Mouse (Mus musculus): Measurements from ENCODE around the gene Emd.
"Not testable (repeated sequence)": the region's sequence is repeated elsewhere in the genome, so short reads cannot be mapped to it uniquely, and the experiment has no call there.

The Emd gene

DNA sequence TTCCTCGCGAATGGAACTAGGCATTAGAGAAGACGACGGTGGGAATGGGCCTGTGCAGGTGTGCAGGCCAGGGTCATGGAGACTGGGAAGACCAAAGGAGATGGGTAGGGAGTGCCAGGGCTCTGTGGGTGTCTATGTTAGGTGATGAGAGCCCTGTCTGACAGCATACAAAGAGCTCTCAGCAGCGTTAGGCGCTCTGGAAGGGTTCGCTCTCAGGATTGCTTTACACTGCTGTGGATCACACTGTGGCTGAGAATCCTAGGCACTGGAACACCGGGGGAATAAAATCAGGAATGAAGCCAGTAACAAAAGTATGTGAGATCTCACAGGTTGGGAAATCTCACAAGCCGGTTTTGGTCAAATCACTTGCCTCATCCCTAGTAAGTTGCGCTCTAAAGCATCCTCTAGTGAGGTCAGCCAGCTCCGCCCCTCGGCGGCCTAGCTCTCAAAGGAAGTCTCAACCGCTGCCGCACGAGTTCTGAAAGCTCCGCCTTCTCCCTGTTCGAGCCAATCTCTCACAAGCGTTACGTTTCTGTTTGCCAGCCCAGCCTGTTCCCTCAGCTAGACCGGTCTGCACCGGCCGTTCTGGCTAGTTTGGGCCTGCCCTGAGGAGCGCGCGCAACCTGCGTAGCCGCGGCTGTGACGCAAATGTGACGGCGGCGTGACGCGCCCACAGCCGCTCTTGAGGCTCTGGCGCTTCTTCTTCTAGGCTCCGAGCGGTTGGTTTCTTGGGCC, at the start of gene Emd:
Gene Emd, plus strand, starts transcription at position 535 of the 735 bp plus-strand sequence.
- DNase-seq (ENCODE audit: low spot score in 2 of 2) = peak; percentile 83 to 92

DNA sequence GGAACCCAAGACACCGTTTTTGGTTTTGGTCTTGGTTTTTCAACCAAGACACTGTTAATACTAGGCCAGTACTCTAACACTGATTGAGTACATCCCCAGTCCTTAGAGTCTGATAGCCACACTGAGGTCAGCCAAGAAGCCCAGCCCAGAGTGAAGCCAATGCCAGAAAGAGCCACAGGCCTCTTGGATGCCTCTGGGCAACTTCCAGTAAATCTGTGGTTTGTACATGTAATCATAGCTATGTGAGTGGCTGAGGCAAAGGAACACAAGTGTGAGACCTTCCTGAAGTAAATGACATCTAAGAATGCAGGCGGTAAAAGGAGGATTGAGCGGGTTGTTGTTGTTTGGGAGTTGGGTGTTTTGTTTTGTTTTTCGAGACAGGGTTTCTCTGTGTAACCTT, 36.0 kb upstream of the Emd start:
- no peak for DNase-seq (ENCODE audit: low spot score in 2 of 2)

DNA sequence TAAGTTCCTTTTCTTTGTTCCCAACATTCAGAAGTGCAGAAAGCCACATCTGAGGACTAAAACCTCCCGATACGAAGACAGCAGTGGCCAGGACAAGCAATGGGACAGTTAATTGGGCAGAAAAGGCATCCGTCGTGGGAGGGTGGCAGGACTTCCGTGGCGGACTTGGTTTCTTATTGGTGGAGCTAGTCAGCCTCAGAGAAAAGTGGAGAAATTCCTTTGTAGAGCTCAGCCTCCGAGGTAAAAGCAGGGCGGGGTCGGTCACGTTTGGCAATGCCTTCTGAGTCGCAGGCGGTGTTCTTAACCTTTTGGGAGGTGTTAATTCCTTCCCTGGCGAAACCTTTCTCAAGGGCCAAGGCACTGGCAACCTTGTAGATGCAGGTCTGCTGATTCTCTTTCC, 35.0 kb upstream of the Emd start:
- no peak for DNase-seq (ENCODE audit: low spot score in 2 of 2)

- DNase-seq (ENCODE audit: low spot score in 2 of 2) = not testable (repeated sequence)
Observed at GRCm38 (mm10) chrX:74220099-74220498, 34.4 kb upstream of the Emd start.

- no peak for DNase-seq (ENCODE audit: low spot score in 2 of 2)
Observed at GRCm38 (mm10) chrX:74230038-74230437, 24.4 kb upstream of the Emd start.

DNA sequence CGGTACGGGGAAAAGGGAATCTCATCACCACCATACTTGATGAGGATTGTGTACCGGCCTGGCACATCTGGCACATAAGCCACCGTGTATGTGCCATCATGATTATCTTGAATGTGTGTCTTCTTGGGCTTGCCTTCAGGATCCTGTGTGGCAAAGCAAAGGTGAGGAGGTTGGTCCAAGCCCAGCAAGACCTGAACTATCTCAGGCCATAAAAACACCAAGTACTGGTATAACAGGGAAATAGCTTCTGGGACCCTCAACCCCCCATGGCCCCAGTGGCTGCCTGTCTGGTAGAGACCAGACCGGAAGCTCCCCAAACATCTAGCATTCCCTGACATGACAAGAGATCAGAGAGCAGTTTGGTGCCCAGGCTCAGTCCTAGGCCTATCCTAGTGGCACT, 21.3 kb upstream of the Emd start:
- DNase-seq (ENCODE audit: low spot score in 2 of 2) = no peak

- DNase-seq (ENCODE audit: low spot score in 2 of 2) = no peak
Observed at GRCm38 (mm10) chrX:74240332-74240731, 14.2 kb upstream of the Emd start.

DNA sequence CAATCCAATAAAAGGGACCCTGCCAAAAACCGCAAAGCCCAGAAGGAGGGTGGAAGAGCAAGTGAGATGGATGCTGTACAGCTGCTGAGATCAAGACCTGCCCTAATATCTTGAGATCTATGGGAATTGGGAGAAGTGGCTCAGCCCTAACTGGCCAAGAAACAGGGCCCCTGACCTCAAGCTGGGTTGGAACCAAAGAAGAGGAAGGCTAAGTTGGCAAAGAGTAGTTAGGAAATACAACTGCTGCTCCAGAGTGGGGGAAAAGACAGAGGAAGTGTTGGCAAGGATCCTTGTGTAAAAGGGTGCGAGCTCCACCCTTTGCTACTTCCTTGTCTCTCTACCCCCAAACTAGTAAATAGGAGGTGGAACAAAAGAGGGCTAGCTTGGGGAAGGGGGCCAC, 11.1 kb upstream of the Emd start:
- DNase-seq (ENCODE audit: low spot score in 2 of 2) = no peak

DNA sequence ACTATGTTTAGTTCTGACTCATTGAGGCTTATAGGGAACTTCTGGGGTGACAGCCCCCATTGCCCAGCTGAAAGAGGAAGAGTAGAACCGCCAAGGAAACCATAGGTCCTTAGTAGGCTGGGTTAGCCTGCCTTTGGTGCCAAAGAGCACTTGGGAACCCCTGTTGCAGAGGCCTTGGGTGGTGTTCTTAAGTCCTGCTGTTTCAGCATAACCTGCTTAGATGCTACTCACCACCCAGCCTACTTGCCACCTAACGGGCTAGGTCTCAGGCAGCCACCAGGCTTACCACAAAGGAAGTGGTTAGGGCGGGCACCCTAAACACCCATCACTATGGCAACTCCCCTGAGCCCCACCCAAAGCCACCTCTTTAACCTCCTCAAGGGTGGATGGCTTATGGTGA, 10.7 kb upstream of the Emd start:
- no peak for DNase-seq (ENCODE audit: low spot score in 2 of 2)

DNA sequence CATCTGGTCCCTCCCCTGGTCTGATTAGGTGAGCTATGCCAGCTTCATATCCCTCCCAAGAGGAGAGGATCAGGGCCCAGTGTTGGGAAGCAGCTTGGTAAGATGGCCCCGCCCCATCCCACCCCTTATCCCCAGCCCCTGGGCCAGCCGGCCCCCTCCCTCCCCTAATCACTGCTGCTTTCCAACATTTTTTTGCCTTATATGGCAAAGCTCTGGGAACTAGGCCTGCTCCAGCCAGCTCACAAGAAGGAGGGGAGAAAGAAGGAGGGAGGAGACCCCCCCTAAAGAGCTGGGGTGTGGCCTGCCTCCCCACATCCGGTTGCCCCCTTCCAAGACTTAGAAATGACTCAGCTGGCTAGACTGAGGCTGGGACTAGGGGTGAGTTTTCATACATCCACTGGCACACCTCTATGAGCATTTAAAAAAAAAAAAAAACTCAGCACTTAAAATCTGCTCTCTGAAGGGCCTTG, 9.8 kb upstream of the Emd start:
- DNase-seq (ENCODE audit: low spot score in 2 of 2) = no peak

DNA sequence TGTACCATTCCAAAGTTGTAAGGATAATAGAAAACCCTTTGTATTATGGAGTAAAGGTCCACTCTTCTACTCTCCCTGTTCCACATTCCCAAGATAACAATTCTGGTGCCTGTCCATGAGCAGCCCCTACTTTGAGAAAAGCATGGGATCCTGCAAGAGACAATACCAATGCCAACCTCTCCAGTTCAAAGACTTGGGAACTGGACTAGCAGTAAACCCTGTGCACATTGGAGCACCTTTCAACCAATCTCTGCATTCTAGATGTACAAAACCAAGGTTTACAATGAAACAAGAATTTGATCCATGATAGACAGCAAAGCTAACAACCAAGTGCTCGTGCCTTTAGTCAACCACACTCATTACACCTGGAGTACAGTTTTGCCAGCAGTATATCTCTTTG, 9.4 kb upstream of the Emd start:
- DNase-seq (ENCODE audit: low spot score in 2 of 2) = no peak

GRCm38 (mm10) chrX:74245687-74246086, 8.8 kb upstream of the Emd start:
- DNase-seq (ENCODE audit: low spot score in 2 of 2) = peak; percentile 55 to 61

DNA sequence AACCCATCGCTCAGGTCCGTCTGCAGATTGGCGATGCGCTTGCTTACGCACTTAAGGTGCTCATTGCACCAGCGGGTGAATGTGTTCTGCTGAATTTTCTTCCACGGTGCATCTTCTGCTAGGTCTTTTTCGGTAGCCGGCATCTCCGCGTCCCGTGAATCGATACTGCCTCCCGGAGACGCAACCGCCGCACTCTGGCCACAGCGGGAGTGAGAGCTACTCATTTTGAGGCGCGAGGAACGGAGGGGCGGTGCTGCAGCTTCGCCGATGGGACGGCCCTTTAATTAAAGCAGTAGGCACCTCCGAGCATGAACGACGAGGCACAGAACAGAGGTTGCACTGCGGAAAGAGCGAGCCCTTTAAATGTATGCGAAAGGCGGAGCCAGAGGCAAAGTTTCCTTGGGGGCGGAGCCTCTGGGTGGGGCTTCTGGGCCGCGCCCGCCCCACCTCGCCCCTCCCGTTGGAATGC, 8.2 kb upstream of the Emd start:
- peak; percentile 76 to 89 for DNase-seq (ENCODE audit: low spot score in 2 of 2)

- DNase-seq (ENCODE audit: low spot score in 2 of 2) = no peak
Observed at GRCm38 (mm10) chrX:74246693-74247092, 7.8 kb upstream of the Emd start.

- DNase-seq (ENCODE audit: low spot score in 2 of 2) = no peak
Observed at GRCm38 (mm10) chrX:74248651-74249050, 5.8 kb upstream of the Emd start.

DNA sequence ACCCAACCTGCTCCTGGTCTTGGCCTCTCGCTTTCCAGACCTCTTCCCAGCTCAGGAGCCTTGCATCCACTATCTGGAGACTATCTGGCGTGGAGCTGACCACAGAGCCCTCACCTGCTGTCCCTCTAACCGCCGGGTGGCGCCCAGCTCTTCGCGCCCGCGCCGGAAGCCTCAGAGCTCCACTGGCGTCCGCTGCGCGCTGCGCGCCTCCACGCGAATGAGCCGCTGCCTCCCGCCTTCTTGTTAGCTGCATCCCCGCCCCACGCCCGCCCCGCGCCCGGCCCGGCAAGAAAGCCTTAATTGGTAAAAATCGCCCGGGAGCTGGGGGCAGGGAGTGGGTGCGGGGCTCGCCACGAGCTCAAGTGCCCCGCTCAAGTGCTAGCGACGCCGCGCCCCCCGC, 4.9 kb upstream of the Emd start, which contains the start of gene Flna:
Gene Flna, minus strand, starts transcription at position 206 of the 400 bp plus-strand sequence.
- DNase-seq (ENCODE audit: low spot score in 2 of 2) = peak; percentile 36 to 51

- DNase-seq (ENCODE audit: low spot score in 2 of 2) = no peak
Observed at GRCm38 (mm10) chrX:74254888-74255565, 540 bp downstream of the Emd start.

DNA sequence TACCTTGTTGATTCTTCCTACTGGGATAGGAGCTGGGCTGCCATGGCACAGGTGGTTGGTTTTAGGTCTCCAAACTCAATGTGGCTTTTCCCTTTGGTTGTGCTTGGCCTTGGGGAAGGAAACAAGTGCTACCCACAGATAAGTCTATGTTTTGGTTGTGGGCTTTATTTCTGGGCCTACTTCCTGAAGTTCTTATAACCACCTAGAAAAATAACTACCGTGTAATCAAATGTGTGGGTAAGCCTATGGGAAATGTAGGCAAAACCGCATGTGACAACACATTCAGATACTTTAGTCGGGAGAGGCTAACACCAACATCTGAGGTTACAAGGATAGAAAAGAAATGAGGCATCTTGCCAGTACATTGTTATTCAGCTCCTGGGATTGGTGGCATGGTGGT, 3.3 kb downstream of the Emd start:
- DNase-seq (ENCODE audit: low spot score in 2 of 2) = no peak

- peak in 1 of 2 experiments; percentile 10 for DNase-seq (ENCODE audit: low spot score in 2 of 2)
Observed at GRCm38 (mm10) chrX:74269736-74270061, 15.2 kb downstream of the Emd start.

GRCm38 (mm10) chrX:74270062-74270901, 15.8 kb downstream of the Emd start, which contains the start of gene Rpl10:
Gene Rpl10, plus strand, starts transcription at chrX:74270812.
- DNase-seq (ENCODE audit: low spot score in 2 of 2) = peak; percentile 87 to 93

GRCm38 (mm10) chrX:74270902-74271551, 16.5 kb downstream of the Emd start:
- no peak for DNase-seq (ENCODE audit: low spot score in 2 of 2)

Data from right cerebral cortex, postnatal 36 days (tissue).